Mouse (Mus musculus): ENCODE measurements around the gene Accs. TPM values are rescaled to one million over a fixed set of nuclear protein-coding genes. Genes with fewer than 3 reads are reported as not detected.
A peak's percentile ranks its signal among the peaks of the same experiment; 100 is the strongest.

Gene Accs
- total RNA-seq, 2 experiments from 2014 or later = 6.7 to 7.4 TPM

GRCm38 (mm10) chr2:93801097-93801496 is 48.6 kb downstream of the Accs start:
- no peak for DNase-seq
- intact Hi-C loops (cut with DNase I) = no loop called here

GRCm38 (mm10) chr2:93797162-93797795 is 52.5 kb downstream of the Accs start:
- intact Hi-C loops (cut with DNase I) = no loop called here
- no peak for DNase-seq

GRCm38 (mm10) chr2:93794375-93794774 is 55.4 kb downstream of the Accs start:
- no peak for DNase-seq
- intact Hi-C loops (cut with DNase I) = no loop called here

GRCm38 (mm10) chr2:93791516-93792499 is 57.9 kb downstream of the Accs start:
- peak; percentile 88 for DNase-seq
- intact Hi-C loops (cut with DNase I) = no loop called here

GRCm38 (mm10) chr2:93790798-93791345 is 58.9 kb downstream of the Accs start:
- DNase-seq = no peak
- intact Hi-C loops (cut with DNase I) = no loop called here

GRCm38 (mm10) chr2:93788557-93788956 is 61.2 kb downstream of the Accs start:
- intact Hi-C loops (cut with DNase I) = loop anchor here (5.0 kb wide), 1 partner anchor 311 kb away; no protein-coding TSS in a partner anchor
- no peak for DNase-seq

GRCm38 (mm10) chr2:93786175-93786574 is 63.6 kb downstream of the Accs start:
- intact Hi-C loops (cut with DNase I) = loop anchor here (5.0 kb wide), 1 partner anchor 309 kb away; no protein-coding TSS in a partner anchor
- peak; percentile 83 for DNase-seq

GRCm38 (mm10) chr2:93785432-93785798 is 64.3 kb downstream of the Accs start:
- intact Hi-C loops (cut with DNase I) = loop anchor here (5.0 kb wide), 1 partner anchor 308 kb away; no protein-coding TSS in a partner anchor
- no peak for DNase-seq

GRCm38 (mm10) chr2:93784721-93785431 is 64.9 kb downstream of the Accs start:
- peak; percentile 61 for DNase-seq

GRCm38 (mm10) chr2:93783926-93784539 is 65.7 kb downstream of the Accs start:
- intact Hi-C loops (cut with DNase I) = no loop called here
- peak; percentile 40 for DNase-seq

More at GRCm38 (mm10) chr2:93784721-93785431, 64.9 kb downstream of the Accs start:
- intact Hi-C loops (cut with DNase I) = loop anchor here (5.0 kb wide), 1 partner anchor 308 kb away; no protein-coding TSS in a partner anchor

Other genes with a start within 250 kb of the Accs start
- gene Alx4, start 207.6 kb downstream of the Accs start, total RNA-seq (2021) = 1 to 10 TPM; 1.6 to 1.9 TPM
- gene Ext2, start 27.4 kb downstream of the Accs start, total RNA-seq (2021) = 10 to 100 TPM; 66.8 to 68.4 TPM
- under 1 TPM in 1 of 2 experiments, not detected in 1; 0.68 TPM for gene Accsl, start 19.2 kb upstream of the Accs start, total RNA-seq (2021)
- 10 to 100 TPM; 44.3 to 45.6 TPM for gene Gm13889, start 107.3 kb upstream of the Accs start, total RNA-seq (2021)
- gene Gm27027, start 146.4 kb upstream of the Accs start, total RNA-seq (2021) = not detected
- gene Alkbh3, start 160.9 kb upstream of the Accs start, total RNA-seq (2021) = 10 to 100 TPM; 33.7 to 43.3 TPM